Mouse (Mus musculus): ENCODE data around the gene Hnrnpa3.

GRCm38 (mm10) chr2:75688901-75689300 is 29.8 kb downstream of the Hnrnpa3 start:
- TF ChIP-seq BHLHE40 (IDR thresholded peaks at IDR 0.05; ENCODE audit: borderline replicate concordance, low read depth, low read length) (no peak), TCF12 (IDR thresholded peaks at IDR 0.05; ENCODE audit: low read depth, low read length) (no peak), CTCF (IDR thresholded peaks at IDR 0.05 in 2 of 3, conservative IDR thresholded peaks at IDR 0.05 in 1 of 3; ENCODE audit: control insufficient read depth in 1 of 3, insufficient read depth in 1 of 3, low read depth in 2 of 3, low read length in 3 of 3, poor library complexity in 1 of 3, severe bottlenecking in 1 of 3) (no peak), CHD1 (IDR thresholded peaks at IDR 0.05; ENCODE audit: low read depth, low read length) (no peak), MEF2A (IDR thresholded peaks at IDR 0.05; ENCODE audit: extremely low read depth, insufficient replicate concordance, low read depth, low read length, poor library complexity, severe bottlenecking) (no peak), CHD2 (IDR thresholded peaks at IDR 0.05; ENCODE audit: low read length) (no peak), MAX (IDR thresholded peaks at IDR 0.05; ENCODE audit: low read length) (no peak), POLR2AphosphoS2 (IDR thresholded peaks at IDR 0.05; ENCODE audit: low read length) (no peak), JUND (IDR thresholded peaks at IDR 0.05; ENCODE audit: low read depth, low read length) (no peak), GATA1 (IDR thresholded peaks at IDR 0.05; ENCODE audit: low read depth, low read length) (0 out of 2 replicates have a peak, but pooled peaks have one; percentile 14), EP300 (IDR thresholded peaks at IDR 0.05; ENCODE audit: low read depth in 1 of 2, low read length in 2 of 2) (no peak), POLR2A (IDR thresholded peaks at IDR 0.05; ENCODE audit: control insufficient read depth in 1 of 2, insufficient read depth in 1 of 2, low read depth in 1 of 2, low read length in 2 of 2, poor library complexity in 1 of 2) (no peak)
